9 mouse cellular contexts compared by ENCODE assay signal in genomic region chr7:135641698-135642507, GRCm38 (mm10).
DNase-seq lines count a peak whose midpoint lies in the region; ATAC-seq and TF ChIP-seq lines count a peak whose summit lies in the region.
"Had no signal": no experiment of that assay in that cellular context is flagged by ENCODE, and none has a peak within 500 bp of the region (broad histone marks: within the 10 kb centered on the region; RNA-seq: fewer than 3 reads in every experiment).

No protein-coding gene starts in this region.

- peaks cover 20% of the 10 kb centered on the region for H3K27me3 ChIP-seq in forebrain, embryonic 12.5 days

- peak; percentile 58; the same call in 1 of the 2 replicates for ATAC-seq in forebrain, embryonic 12.5 days (ENCODE audit: low FRiP score)

- no peak overlapping the region for H3K4me2 ChIP-seq in forebrain, embryonic 12.5 days
- H3K4me2 ChIP-seq: limb, embryonic 12.5 days had no signal

- no peak for TF ChIP-seq POLR2A in brain, embryonic 14.5 days (IDR thresholded peaks at IDR 0.05; ENCODE audit: borderline replicate concordance, extremely low read depth, insufficient read depth, insufficient read length, poor library complexity, severe bottlenecking)

- H3K9ac ChIP-seq in forebrain, embryonic 12.5 days, result no peak overlapping the region
- H3K9ac ChIP-seq: limb, embryonic 12.5 days had no signal

- peak; percentile 72 for TF ChIP-seq CTCF in brain, embryonic 14.5 days (IDR thresholded peaks at IDR 0.05; ENCODE audit: borderline replicate concordance, extremely low read depth, insufficient read depth, insufficient read length)

- H3K4me1 ChIP-seq in forebrain, embryonic 12.5 days, result peaks cover 5% of the 10 kb centered on the region; the same call in 1 of the 2 replicates
- H3K4me1 ChIP-seq: limb, embryonic 12.5 days had no signal

- DNase-seq in adrenal gland, postnatal 14 days, result peak; percentile 47
- DNase-seq in adrenal gland, postnatal 36 days, result no peak
- DNase-seq in 3T3-L1 (ENCODE audit: low read depth, low spot score), result peak; percentile 64
- DNase-seq in brain, embryonic 14.5 days (ENCODE audit: low read depth), result peak; percentile 93
- peak; percentile 24 to 47 for DNase-seq in kidney, postnatal 4 days
- DNase-seq in lung, postnatal 25 days (ENCODE audit: low spot score), result peak; percentile 28
- peak; percentile 61 to 66 for DNase-seq in right cerebral cortex, postnatal 36 days (ENCODE audit: low spot score in 2 of 2)

- H3K4me3 ChIP-seq in forebrain, embryonic 12.5 days (replicated peaks), result no peak overlapping the region
- H3K4me3 ChIP-seq: limb, embryonic 12.5 days had no signal

- peak overlapping the region; percentile 8; the same call in 1 of the 2 replicates for H3K27ac ChIP-seq in forebrain, embryonic 12.5 days
- H3K27ac ChIP-seq: limb, embryonic 12.5 days had no signal

- no peaks in the 10 kb centered on the region for H3K36me3 ChIP-seq in forebrain, embryonic 12.5 days (replicated peaks)
- H3K36me3 ChIP-seq: limb, embryonic 12.5 days had no signal

- no peaks in the 10 kb centered on the region for H3K9me3 ChIP-seq in forebrain, embryonic 12.5 days
- H3K9me3 ChIP-seq: limb, embryonic 12.5 days had no signal

- 52% methylated on average over 14 of the region's 14 CpGs for WGBS in forebrain, embryonic 12.5 days

Comparison
In these comparisons a context has a peak if more than half of its experiments do, and no peak if none do; other contexts are left out.
1. DNase-seq: peak in adrenal gland, postnatal 14 days (single experiment), 3T3-L1 (single experiment), brain, embryonic 14.5 days (single experiment), kidney, postnatal 4 days (2 of 2), lung, postnatal 25 days (single experiment) and right cerebral cortex, postnatal 36 days (2 of 2); none in adrenal gland, postnatal 36 days (0 of 2).